Mouse (Mus musculus): ENCODE results near the gene Fkbp1b. TPM values are rescaled to one million over a fixed set of nuclear protein-coding genes. Genes with fewer than 3 reads are reported as not detected.
A peak's percentile ranks its signal among the peaks of the same experiment; 100 is the strongest.
"Not testable (repeated sequence)": the region's sequence is repeated elsewhere in the genome, so short reads cannot be mapped to it uniquely, and the experiment has no call there.

The Fkbp1b gene
- total RNA-seq, 2 experiments from 2014 or later, result 4.2 to 5.4 TPM

DNA sequence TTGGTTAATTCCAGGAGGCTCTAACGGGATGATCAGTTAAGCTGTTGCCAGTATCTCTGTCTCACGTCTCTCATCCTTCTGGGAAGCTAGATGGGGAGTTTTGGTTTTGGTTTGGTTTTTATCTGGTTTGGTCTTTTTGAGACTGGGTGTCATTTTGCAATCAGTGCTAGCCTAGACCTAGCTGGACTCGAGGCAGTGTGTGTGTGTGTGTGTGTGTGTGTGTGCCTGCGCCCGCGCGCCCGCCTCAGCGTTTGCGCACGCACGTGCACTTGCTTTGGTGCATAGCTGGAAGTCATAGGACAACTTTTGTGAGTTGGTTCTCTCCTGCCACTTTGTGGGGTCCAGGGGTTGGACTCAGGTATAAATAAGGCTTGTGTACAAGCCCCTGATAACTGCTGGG lies 2.4 kb upstream of the Fkbp1b start:
- DNase-seq, result peak; percentile 53 to 56

GRCm38 (mm10) chr12:4842890-4843597 lies 1.7 kb upstream of the Fkbp1b start, which contains the start of gene Wdcp:
Wdcp (plus strand) TSS chr12:4843303.
- peak; percentile 91 to 92 for DNase-seq

DNA sequence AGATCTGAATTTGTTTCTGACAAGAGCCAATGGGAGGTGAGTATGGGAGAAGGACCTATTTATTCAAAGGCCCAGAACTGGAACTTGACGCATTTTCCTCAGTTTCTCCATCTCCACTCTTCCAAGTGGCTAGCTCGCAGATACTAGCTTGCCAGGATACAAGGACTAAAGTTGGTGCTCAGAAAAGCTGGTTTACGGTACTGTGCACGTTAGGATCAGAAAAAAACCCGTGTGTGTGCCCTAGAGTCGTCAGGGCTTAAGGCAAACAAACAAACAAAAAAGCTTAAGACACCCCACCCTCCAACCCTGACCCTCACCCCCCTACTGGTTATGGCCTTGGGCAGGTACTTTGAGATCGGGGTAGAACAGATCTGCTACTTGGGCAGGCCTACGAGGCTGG lies 1.1 kb upstream of the Fkbp1b start:
- no peak for DNase-seq

GRCm38 (mm10) chr12:4840741-4841140 lies 650 bp downstream of the Fkbp1b start:
- DNase-seq, result peak in 1 of 2 experiments; percentile 10

DNA sequence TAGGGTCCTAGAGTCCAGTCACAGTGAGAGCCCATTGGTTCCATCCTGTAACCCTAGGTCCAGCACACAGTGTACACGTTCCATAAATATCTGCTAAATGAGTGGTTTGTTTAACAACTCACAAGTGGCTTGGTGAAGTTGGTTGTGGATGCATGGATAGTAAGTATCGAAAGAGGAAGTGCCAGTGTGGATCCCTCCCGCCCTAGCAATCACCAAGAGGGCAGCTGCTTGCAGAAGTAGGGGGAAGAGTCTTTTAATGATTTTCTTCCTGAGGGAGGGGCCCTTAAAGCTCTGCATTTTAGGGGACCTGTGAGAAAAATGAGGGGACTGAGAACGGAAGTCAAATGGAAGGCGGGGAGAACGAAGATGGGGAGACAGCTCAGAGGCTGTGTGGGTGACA lies 1.4 kb downstream of the Fkbp1b start:
- DNase-seq, result no peak

GRCm38 (mm10) chr12:4836959-4837358 lies 4.4 kb downstream of the Fkbp1b start:
- peak; percentile 12 to 29 for DNase-seq

- DNase-seq, result no peak
Observed at GRCm38 (mm10) chr12:4827256-4827655, 14.1 kb downstream of the Fkbp1b start.

DNA sequence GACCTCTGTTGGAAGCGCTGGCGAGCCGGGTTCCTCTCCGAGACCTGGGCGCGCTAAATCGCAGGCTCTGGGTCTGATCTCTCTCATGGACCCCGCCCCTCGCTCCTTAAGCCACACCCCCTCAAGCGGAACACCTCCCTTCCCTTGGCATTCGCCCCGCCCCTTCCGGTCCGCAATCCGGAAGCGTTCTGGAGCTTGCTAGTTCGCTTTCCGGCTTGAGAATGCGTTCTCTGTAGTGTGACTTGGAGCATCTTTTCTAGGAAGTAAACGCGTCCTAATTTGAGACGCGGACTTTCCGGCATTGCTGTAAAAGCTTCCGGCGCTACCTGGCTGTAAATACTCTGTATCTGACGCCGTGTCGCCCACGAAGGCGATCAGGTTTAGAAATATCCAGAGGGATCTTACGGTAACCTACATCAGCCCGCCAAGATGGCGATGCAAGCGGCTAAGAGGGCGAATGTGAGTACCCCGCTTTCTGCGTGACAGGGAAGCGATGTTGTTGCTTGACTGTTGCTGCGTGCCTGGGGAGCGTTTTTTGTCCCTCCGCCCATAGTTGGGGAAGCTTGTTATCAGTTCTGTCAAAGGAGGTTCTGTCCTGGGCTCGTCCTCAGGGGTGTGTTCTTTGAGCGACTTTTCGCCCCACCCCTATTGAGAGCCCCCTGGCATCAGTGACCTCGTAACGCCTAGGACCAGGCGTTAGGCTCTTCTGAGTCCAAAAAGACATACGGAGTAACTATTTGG lies 23.9 kb downstream of the Fkbp1b start, which contains the start of gene Sf3b6:
TSS of gene Sf3b6 (plus strand) at position 184 of the 741 bp plus-strand sequence.
- peak; percentile 99 to 100 for DNase-seq

DNA sequence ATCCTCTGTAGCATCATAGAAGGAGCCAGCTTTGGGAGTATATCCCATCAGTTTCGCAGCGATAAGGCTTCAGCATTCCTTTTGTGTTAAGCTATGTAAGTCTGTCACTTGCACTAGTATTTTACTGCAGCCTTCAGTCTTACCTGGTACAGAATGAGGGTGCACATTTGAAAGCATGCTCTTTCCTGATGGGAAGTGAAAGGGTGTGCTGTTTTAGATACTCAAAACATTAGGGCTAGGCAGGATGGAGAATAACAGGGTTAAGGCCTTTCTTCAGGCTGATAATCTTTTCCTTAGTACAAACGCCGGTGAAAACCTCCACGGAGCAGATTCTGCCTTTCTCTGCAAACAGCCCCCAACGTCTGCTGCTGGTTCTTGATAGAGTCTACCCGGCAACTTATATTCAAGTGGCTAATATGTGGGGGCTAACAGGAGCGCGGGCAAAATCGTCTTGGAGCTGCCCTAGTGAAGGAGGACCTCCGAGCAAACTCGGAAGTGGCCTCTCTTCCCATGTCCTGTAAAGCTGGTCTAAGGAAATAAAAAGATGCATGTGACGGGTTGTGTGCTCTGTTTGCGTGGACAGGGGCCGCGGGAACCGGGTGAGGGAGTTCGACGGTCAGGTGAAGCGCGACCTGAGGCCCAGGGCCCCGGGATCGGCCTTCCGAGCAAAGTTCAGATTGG lies 24.6 kb downstream of the Fkbp1b start:
- no peak for DNase-seq

- DNase-seq, result no peak
Observed at GRCm38 (mm10) chr12:4813636-4814035, 27.8 kb downstream of the Fkbp1b start.

- DNase-seq, result no peak
Observed at GRCm38 (mm10) chr12:4811705-4812104, 29.7 kb downstream of the Fkbp1b start.

DNA sequence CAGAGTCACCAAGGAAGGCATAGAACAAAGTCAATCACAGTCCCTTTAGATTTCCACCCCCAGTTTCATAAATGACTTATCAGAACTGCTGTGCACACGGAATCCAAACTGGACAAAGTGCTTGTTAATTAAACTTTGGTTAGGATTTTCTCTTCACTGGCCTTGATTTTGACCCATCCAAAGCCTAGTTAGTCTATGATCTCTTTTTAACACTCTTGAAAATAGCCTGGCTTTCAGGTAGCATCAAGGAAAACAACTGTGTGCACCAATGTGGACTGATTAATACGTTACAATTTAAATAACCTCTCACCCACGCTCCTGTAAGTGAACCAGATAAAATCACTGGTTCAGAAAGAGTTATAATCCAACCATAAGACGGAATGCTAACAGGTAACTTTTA lies 30.4 kb downstream of the Fkbp1b start:
- DNase-seq, result no peak

DNA sequence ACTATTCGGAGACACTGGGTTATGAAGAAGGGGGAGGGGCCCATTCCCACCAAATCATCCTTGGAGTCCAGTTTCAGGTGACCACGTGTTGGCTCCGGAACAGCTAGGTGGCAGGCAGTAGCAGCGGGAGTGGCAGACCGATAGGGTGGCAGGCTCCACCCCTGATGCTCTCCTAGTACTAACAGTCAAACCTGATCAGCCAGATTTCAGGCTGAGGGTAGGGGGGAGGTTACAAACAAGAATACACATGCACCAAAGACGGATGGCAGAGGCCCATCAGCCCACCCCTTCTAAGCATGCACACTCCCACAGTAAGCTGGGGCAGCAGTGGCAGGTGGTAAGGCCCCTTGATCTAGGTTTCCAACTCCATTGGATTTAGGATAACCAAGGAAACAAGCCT lies 43.9 kb downstream of the Fkbp1b start:
- DNase-seq, result not testable (repeated sequence)

GRCm38 (mm10) chr12:4793718-4794117 lies 47.7 kb downstream of the Fkbp1b start:
- no peak for DNase-seq

- DNase-seq, result not testable (repeated sequence)
Observed at GRCm38 (mm10) chr12:4788128-4788527, 53.3 kb downstream of the Fkbp1b start.

DNA sequence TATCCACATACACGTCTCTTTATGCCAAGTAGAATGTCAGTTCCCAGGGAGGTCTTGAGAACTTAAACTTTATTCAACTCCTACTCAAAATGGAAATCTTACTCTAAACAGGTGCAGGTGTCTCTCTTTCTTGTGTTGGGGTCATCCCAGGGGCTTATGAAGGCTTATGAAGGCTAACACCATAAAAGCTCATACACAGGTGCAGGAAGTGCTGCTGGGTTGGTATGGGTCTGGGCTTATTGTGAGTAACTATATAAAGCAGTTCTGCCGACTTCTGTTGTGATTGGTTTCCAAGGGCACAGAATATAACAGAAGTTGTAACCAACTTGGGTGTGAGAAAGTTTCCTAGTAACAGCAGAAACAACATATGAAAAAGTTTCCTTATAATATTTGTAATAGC lies 56.9 kb downstream of the Fkbp1b start:
- no peak for DNase-seq

DNA sequence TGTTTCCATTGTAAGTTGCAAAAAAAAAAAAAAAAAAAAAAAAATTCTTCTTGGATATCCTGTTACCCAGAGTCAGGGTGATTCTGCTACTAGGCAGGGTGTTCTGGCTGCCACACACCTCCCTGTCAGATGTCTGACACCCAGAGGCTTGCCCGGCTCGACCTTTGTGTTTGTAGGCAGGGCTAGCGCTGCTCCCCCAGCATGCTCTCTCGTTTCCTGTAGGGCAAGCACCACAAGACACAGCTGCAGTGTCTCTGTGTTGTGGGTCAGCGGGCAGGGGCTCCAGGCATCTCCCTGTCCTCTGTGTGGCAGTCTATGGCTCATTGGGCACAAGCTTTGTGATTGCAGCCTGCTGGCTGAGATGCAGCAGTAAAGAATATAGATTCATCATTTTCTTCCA lies 57.8 kb downstream of the Fkbp1b start:
- no peak for DNase-seq

Other genes with a start within 250 kb of the Fkbp1b start
- 10 to 100 TPM; 56.8 to 57.5 TPM for gene Itsn2, start 249.0 kb downstream of the Fkbp1b start, total RNA-seq (2021)
- gene Gm3625, start 248.7 kb downstream of the Fkbp1b start, total RNA-seq (2021), result not detected
- under 1 TPM; 0.20 to 0.30 TPM for gene Fam228a, start 103.2 kb downstream of the Fkbp1b start, total RNA-seq (2021)
- 1 to 10 TPM in 1 of 2 experiments, under 1 TPM in 1; 0.73 to 1.8 TPM for gene Pfn4, start 72.6 kb downstream of the Fkbp1b start, total RNA-seq (2021)
- 1 to 10 TPM; 3.6 to 4.9 TPM for gene Fam228b, start 72.3 kb downstream of the Fkbp1b start, total RNA-seq (2021)
- gene Sf3b6, start 24.0 kb downstream of the Fkbp1b start, total RNA-seq (2021), result 100 to 1,000 TPM; 104 to 110 TPM
- gene Wdcp, start 1.7 kb upstream of the Fkbp1b start, total RNA-seq (2021), result 1 to 10 TPM; 7.3 to 8.4 TPM
- under 1 TPM; 0.30 to 0.60 TPM for gene Mfsd2b, start 32.8 kb upstream of the Fkbp1b start, total RNA-seq (2021)
- 10 to 100 TPM; 41.3 to 43.3 TPM for gene Ubxn2a, start 66.1 kb upstream of the Fkbp1b start, total RNA-seq (2021)
- gene Atad2b, start 75.8 kb upstream of the Fkbp1b start, total RNA-seq (2021), result 10 to 100 TPM; 26.4 to 30.6 TPM

Data from adrenal gland, postnatal 36 days (tissue).